Mouse (Mus musculus) R1 (cell line): ENCODE results near the gene Cers6.
A peak's percentile ranks its signal among the peaks of the same experiment; 100 is the strongest.

Source experiments
- DNase-seq: peaks from one replicate; pipeline ENCODE4 v3.0.0-alpha.2; 2018; ENCODE audit warnings: low read depth, low spot score

Cers6 gene

GRCm38 (mm10) chr2:68860904-68861685 lies at the start of gene Cers6:
Gene Cers6, plus strand, starts transcription at chr2:68861441.
- peak; percentile 96 for DNase-seq

GRCm38 (mm10) chr2:68814409-68814808 lies 46.8 kb upstream of the Cers6 start:
- no peak for DNase-seq

GRCm38 (mm10) chr2:68819040-68819439 lies 42.2 kb upstream of the Cers6 start:
- peak; percentile 86 for DNase-seq

- DNase-seq = peak; percentile 16
Measured at GRCm38 (mm10) chr2:68822152-68822887, 38.9 kb upstream of the Cers6 start.

- peak; percentile 75 for DNase-seq
Measured at GRCm38 (mm10) chr2:68825326-68826020, 35.8 kb upstream of the Cers6 start.

- no peak for DNase-seq
Measured at GRCm38 (mm10) chr2:68843330-68843729, 17.9 kb upstream of the Cers6 start.

- DNase-seq = no peak
Measured at GRCm38 (mm10) chr2:68844530-68844929, 16.7 kb upstream of the Cers6 start.

GRCm38 (mm10) chr2:68845002-68845740 lies 16.1 kb upstream of the Cers6 start:
- no peak for DNase-seq

- DNase-seq = peak; percentile 17
Measured at GRCm38 (mm10) chr2:68860391-68860790, 850 bp upstream of the Cers6 start.

- peak; percentile 73 for DNase-seq
Measured at GRCm38 (mm10) chr2:68861721-68862463, 651 bp downstream of the Cers6 start.

GRCm38 (mm10) chr2:68862464-68863266 lies 1.4 kb downstream of the Cers6 start:
- no peak for DNase-seq

- no peak for DNase-seq
Measured at GRCm38 (mm10) chr2:68863561-68863960, 2.3 kb downstream of the Cers6 start.

GRCm38 (mm10) chr2:68864366-68864765 lies 3.1 kb downstream of the Cers6 start:
- no peak for DNase-seq

- DNase-seq = no peak
Measured at GRCm38 (mm10) chr2:68867148-68867547, 5.9 kb downstream of the Cers6 start.

GRCm38 (mm10) chr2:68870999-68871780 lies 9.9 kb downstream of the Cers6 start:
- no peak for DNase-seq

- DNase-seq = no peak
Measured at GRCm38 (mm10) chr2:68873086-68873485, 11.8 kb downstream of the Cers6 start.

- DNase-seq = peak; percentile 44
Measured at GRCm38 (mm10) chr2:68873653-68874441, 12.6 kb downstream of the Cers6 start.

- no peak for DNase-seq
Measured at GRCm38 (mm10) chr2:68874575-68874974, 13.3 kb downstream of the Cers6 start.
